Mouse (Mus musculus): ENCODE data around the gene Olfr543.
"Not testable (repeated sequence)": the region's sequence is repeated elsewhere in the genome, so short reads cannot be mapped to it uniquely, and the experiment has no call there.

The Olfr543 gene

GRCm38 (mm10) chr7:102481579-102481978, at the start of gene Olfr543:
Gene Olfr543, minus strand, starts transcription at chr7:102481679.
- in situ Hi-C loops (cut with MboI; ENCODE audit: unreplicated experiment in 2 of 2), result no loop called here

GRCm38 (mm10) chr7:102529052-102529451, 47.6 kb upstream of the Olfr543 start:
- in situ Hi-C loops (cut with MboI; ENCODE audit: unreplicated experiment in 2 of 2), result no loop called here

- in situ Hi-C loops (cut with MboI; ENCODE audit: unreplicated experiment in 2 of 2), result loop anchor here (5.0 to 25.0 kb wide), 4 partner anchors 405 to 1668 kb away; partner anchors contain the start of genes Olfr243 (in 2 of the 2), Olfr633 (in 2 of the 2), Olfr572 (in 1 of the 2) and Olfr648 (in 1 of the 2)
Measured at GRCm38 (mm10) chr7:102517051-102517335, 35.5 kb upstream of the Olfr543 start.

GRCm38 (mm10) chr7:102516261-102517050, 35.0 kb upstream of the Olfr543 start:
- in situ Hi-C loops (cut with MboI; ENCODE audit: unreplicated experiment in 2 of 2), result loop anchor here (5.0 to 25.0 kb wide), 4 partner anchors 406 to 1668 kb away; partner anchors contain the start of genes Olfr243 (in 2 of the 2), Olfr633 (in 2 of the 2), Olfr572 (in 1 of the 2) and Olfr648 (in 1 of the 2)

- in situ Hi-C loops (cut with MboI; ENCODE audit: unreplicated experiment in 2 of 2), result loop anchor here (5.0 to 25.0 kb wide), 6 partner anchors 123 to 1683 kb away; partner anchors contain the start of genes Olfr243 (in 2 of the 2), Olfr554 (in 2 of the 2), Olfr633 (in 2 of the 2) and Olfr557 (in 1 of the 2)
Measured at GRCm38 (mm10) chr7:102514144-102514543, 32.7 kb upstream of the Olfr543 start.

DNA sequence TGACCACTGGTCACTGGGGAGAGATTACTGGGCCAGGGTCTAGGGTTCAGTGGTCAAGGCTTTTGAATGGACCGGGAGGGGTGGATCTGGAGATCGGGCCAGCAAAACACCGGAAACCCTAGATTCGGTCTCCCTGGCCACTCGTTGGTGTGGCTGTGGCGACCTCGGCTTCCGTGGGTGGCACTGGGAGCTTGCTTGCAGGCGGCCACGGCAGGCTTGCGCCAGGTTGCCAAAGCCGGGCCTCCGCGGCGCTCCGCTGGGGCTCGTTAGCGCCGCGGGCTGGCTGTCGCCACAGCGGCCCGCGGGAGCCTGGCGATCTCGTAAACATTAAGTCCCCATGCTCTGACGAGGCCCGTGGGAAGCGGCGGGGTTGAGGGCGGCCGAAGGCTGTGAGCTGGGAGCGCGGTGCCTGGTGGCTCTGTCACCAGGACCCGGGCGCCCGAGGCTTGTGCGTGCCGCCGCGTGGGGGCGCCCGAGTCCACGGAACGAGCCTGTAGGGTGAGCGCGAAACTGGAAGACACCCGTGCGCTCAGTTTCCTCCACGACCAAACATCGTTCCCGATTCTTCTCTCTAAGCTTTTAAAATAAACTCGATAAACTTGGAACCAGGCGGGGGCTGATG, 31.4 kb upstream of the Olfr543 start:
- in situ Hi-C loops (cut with MboI; ENCODE audit: unreplicated experiment in 2 of 2), result loop anchor here (5.0 to 25.0 kb wide), 6 partner anchors 124 to 1684 kb away; partner anchors contain the start of genes Olfr243 (in 2 of the 2), Olfr554 (in 2 of the 2), Olfr633 (in 2 of the 2) and Olfr557 (in 1 of the 2)

GRCm38 (mm10) chr7:102511927-102512326, 30.4 kb upstream of the Olfr543 start:
- in situ Hi-C loops (cut with MboI; ENCODE audit: unreplicated experiment in 2 of 2), result loop anchor here (5.0 to 25.0 kb wide), 6 partner anchors 125 to 1685 kb away; partner anchors contain the start of genes Olfr243 (in 2 of the 2), Olfr554 (in 2 of the 2), Olfr633 (in 2 of the 2) and Olfr557 (in 1 of the 2)

GRCm38 (mm10) chr7:102509726-102510125, 28.2 kb upstream of the Olfr543 start:
- in situ Hi-C loops (cut with MboI; ENCODE audit: unreplicated experiment in 2 of 2), result loop anchor here (5.0 to 25.0 kb wide), 7 partner anchors 128 to 1688 kb away; partner anchors contain the start of genes Olfr243 (in 2 of the 2), Olfr554 (in 2 of the 2), Olfr633 (in 2 of the 2) and Olfr557 (in 1 of the 2)

GRCm38 (mm10) chr7:102508666-102509065, 27.2 kb upstream of the Olfr543 start:
- in situ Hi-C loops (cut with MboI; ENCODE audit: unreplicated experiment in 2 of 2), result loop anchor here (5.0 to 25.0 kb wide), 2 partner anchors 409 to 1204 kb away; partner anchors contain the start of genes Olfr243 (in 2 of the 2) and Olfr571 (in 1 of the 2)

GRCm38 (mm10) chr7:102508066-102508465, 26.6 kb upstream of the Olfr543 start:
- in situ Hi-C loops (cut with MboI; ENCODE audit: unreplicated experiment in 2 of 2), result loop anchor here (5.0 to 25.0 kb wide), 2 partner anchors 409 to 1204 kb away; partner anchors contain the start of genes Olfr243 (in 2 of the 2) and Olfr571 (in 1 of the 2)

DNA sequence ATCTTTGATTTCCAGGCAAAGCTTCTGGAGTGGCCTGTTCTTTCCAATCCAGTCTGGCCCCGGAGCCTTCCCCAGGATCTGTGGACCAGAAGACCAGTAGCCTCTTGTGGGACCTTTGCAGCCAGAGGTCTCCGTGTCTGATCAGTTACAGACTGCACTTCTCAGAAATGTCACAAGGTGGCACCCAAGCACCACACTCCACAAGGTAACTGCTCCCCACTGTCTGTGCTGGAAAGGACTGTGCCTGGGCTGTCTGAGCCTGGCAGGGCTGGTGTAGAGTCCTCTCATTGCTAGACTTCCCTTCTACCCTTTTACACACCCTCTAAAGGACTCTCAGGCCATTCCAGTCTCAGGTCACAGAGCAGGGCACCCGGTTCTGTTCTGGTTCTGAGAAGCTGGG, 25.4 kb upstream of the Olfr543 start:
- in situ Hi-C loops (cut with MboI; ENCODE audit: unreplicated experiment in 2 of 2), result loop anchor here (5.0 to 25.0 kb wide), 2 partner anchors 410 to 1205 kb away; partner anchors contain the start of genes Olfr243 (in 2 of the 2) and Olfr571 (in 1 of the 2)

- in situ Hi-C loops (cut with MboI; ENCODE audit: unreplicated experiment in 2 of 2), result loop anchor here (25.0 kb wide), 1 partner anchor 1210 kb away; the partner anchor contains the start of gene Olfr243 (in 2 of the 2)
Measured at GRCm38 (mm10) chr7:102501986-102502385, 20.5 kb upstream of the Olfr543 start.

DNA sequence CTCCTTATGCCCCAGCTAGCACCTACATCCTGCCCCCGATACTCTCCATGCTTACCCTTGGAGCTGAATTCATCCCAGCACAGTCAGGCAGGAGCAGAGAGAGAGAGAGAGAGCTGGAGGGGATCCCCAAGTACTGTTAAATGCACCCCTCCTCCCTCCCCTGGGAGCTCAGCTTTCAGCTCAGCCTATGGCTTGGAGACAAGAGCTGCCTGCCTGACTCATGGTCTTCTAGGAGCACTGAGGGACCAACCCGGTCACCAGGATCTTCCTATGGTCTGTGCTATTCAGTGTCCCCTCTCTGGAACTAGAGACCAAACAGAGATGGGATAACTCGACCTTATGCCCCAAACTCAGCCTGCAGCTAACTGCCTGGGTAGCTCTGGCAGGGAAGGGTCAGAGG, 18.0 kb upstream of the Olfr543 start, which contains the start of gene Olfr545:
Gene Olfr545 (minus strand): TSS at position 101 of the 400 bp plus-strand sequence.
- in situ Hi-C loops (cut with MboI; ENCODE audit: unreplicated experiment in 2 of 2), result no loop called here

DNA sequence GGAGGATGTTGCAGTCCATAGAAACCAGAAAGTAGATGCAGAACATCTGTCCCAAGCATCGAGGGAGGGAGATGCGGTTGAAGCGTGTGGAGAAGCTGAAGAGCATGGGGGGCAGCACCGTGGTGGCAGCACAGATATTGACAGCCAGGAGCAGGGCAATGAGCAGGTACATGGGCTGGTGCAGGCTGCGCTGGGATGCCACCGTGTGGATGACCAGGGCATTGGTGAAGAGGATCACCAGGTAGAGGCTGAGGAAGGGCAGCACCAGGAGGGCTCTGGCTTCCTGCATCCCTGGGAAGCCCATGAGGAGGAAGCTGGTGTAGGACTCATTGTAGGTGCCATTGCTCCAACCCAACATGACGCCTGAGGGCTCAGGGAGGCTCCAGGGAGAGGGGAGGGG, 12.9 kb upstream of the Olfr543 start:
- in situ Hi-C loops (cut with MboI; ENCODE audit: unreplicated experiment in 2 of 2), result not testable (repeated sequence)

GRCm38 (mm10) chr7:102488161-102488560, 6.7 kb upstream of the Olfr543 start, which contains the start of gene Olfr544:
Gene Olfr544, minus strand, starts transcription at chr7:102488313.
- in situ Hi-C loops (cut with MboI; ENCODE audit: unreplicated experiment in 2 of 2), result no loop called here

DNA sequence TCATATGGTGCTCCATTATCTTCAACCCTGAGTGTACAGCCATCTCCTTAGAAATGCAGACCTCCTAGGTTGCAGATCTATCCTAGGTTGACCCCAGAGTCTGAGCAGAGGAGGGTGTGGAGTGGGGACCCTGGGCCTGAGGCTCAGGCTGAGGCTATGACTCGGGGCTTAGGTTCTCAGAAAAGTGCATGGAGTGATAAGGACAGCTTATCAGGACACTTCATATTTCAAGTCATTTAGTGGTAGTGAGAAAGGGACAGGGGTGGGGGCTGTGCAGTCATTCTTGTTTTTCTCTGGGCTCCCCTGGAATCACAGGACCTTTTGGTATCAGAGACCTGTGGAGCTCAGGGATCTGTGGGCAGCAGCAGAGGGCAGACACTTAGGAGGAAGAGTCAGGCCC, 4.6 kb upstream of the Olfr543 start:
- in situ Hi-C loops (cut with MboI; ENCODE audit: unreplicated experiment in 2 of 2), result no loop called here

GRCm38 (mm10) chr7:102484766-102485165, 3.3 kb upstream of the Olfr543 start:
- in situ Hi-C loops (cut with MboI; ENCODE audit: unreplicated experiment in 2 of 2), result not testable (repeated sequence)

GRCm38 (mm10) chr7:102483665-102484064, 2.2 kb upstream of the Olfr543 start:
- in situ Hi-C loops (cut with MboI; ENCODE audit: unreplicated experiment in 2 of 2), result no loop called here

- in situ Hi-C loops (cut with MboI; ENCODE audit: unreplicated experiment in 2 of 2), result no loop called here
Measured at GRCm38 (mm10) chr7:102480821-102481220, 658 bp downstream of the Olfr543 start.

DNA sequence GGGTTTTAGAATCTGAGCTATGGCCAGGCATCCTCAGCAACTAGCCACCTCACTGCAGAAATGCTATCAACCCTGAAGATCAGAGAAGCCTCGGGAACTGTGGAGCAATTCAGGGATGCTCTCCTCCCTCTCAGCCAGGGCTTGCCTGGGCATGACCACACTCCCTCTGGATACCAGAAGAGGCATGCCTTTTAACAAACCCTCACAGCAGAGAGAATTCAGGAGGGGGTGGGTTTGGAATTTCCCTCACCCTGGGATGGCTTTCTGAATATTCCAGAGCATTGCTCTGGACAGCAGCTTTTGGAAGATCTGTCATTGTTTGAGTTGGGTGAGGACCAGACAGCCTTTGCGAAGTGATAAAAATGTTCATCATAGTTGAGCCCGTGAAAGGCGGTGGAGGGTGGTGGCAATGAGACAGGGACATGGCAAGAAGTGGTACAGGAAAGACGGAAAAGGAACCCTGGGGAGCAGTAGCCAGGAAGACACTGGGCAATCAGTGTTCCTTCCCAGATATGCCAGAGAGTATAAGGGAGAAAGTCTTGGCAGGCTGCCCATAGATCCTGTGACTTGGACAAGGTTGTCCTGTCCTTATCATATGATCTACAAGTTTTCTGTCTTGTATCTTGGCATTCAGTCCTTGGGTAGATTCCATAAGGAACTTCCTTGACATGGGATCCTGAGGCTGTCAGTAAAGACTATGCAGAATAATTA, 2.0 kb downstream of the Olfr543 start:
- in situ Hi-C loops (cut with MboI; ENCODE audit: unreplicated experiment in 2 of 2), result no loop called here
